Mouse (Mus musculus) cerebellum, adult 2 months (tissue): ENCODE data around the gene Actn1. TPM values are rescaled to one million over a fixed set of nuclear protein-coding genes. Genes with fewer than 3 reads are reported as not detected.
A peak's percentile ranks its signal among the peaks of the same experiment; 100 is the strongest.

ENCODE experiments used
- DNase-seq, 2 experiments: peaks; one replicate each; pipeline ENCODE4 v3.0.0; 2021
- H3K27ac ChIP-seq: fragments of 200-500 bp; 2 replicates; pipeline ENCODE4 v1.5.1; 2012; ENCODE audit warnings: low read length, control low read depth, inconsistent platforms; ENCODE audit not compliant: insufficient read depth
- H3K27me3 ChIP-seq: fragments of 200-500 bp; 2 replicates; pipeline ENCODE4 v1.6.1; 2012; ENCODE audit warnings: inconsistent platforms, mild to moderate bottlenecking, low read length, moderate library complexity; ENCODE audit not compliant: control insufficient read depth, insufficient read depth
- H3K4me1 ChIP-seq: fragments of 200-500 bp; 2 replicates; pipeline ENCODE4 v1.6.1; 2011; ENCODE audit warnings: low read length; ENCODE audit not compliant: control insufficient read depth, insufficient read depth
- H3K4me3 ChIP-seq: fragments of 200-500 bp; replicated peaks from 2 replicates; pipeline ENCODE3; 2011; ENCODE audit warnings: mild to moderate bottlenecking, low read depth, low read length, control low read depth; ENCODE audit not compliant: insufficient read depth
- CTCF ChIP-seq: fragments of 200-500 bp; IDR thresholded peaks from 2 replicates; pipeline ENCODE4 v1.5.1; 2011; ENCODE audit warnings: low read depth, mild to moderate bottlenecking, control low read depth, low read length, moderate library complexity, borderline replicate concordance; ENCODE audit not compliant: insufficient read depth
- POLR2A ChIP-seq: fragments of 200-500 bp; IDR thresholded peaks from 2 replicates; pipeline ENCODE4 v1.6.1; 2011; ENCODE audit warnings: low read length, control low read depth, borderline replicate concordance; ENCODE audit not compliant: insufficient read depth
- WGBS: fragments of 180-500 bp; shearing (Covaris S2); methylation state at CpG from one replicate; pipeline ENCODE4 v1.1.7; 2018; 5-methylcytosine and 5-hydroxymethylcytosine counted together
- polyA plus RNA-seq: library from polyadenylated mRNA; depleted of rRNA; stranded (reverse); fragments of >200 nt; gene quantifications from 2 replicates; pipeline ENCODE4 v1.2.3, GENCODE M21; 2012; rRNA removed

Actn1 gene
- polyA plus RNA-seq, result 30.0 and 35.4 TPM in 2 replicates

GRCm38 (mm10) chr12:80260056-80260743, at the start of gene Actn1:
TSS of gene Actn1 (minus strand) at chr12:80260371.
- H3K27me3 ChIP-seq, result no peaks in the 10 kb centered on the region
- peak within 1 kb of the TSS; percentile 27; the same call in 1 of the 2 replicates for H3K27ac ChIP-seq
- TF ChIP-seq CTCF (no peak), POLR2A (peak; percentile 43; the same call in 1 of the 2 replicates)
- peak within 1 kb of the TSS; percentile 96 for H3K4me3 ChIP-seq
- under 1% methylated on average over 55 of the region's 55 CpGs for WGBS
- H3K4me1 ChIP-seq, result no peaks in the 10 kb centered on the region
- peak; percentile 91 to 95 for DNase-seq

GRCm38 (mm10) chr12:80307556-80307955, 47.4 kb upstream of the Actn1 start:
- H3K27ac ChIP-seq, result no peak overlapping the region
- no peak overlapping the region for H3K4me3 ChIP-seq
- DNase-seq, result no peak
- WGBS, result 84% methylated on average over 3 of the region's 3 CpGs
- H3K4me1 ChIP-seq, result no peaks in the 10 kb centered on the region
- no peaks in the 10 kb centered on the region for H3K27me3 ChIP-seq
- TF ChIP-seq POLR2A (no peak), CTCF (no peak)

GRCm38 (mm10) chr12:80304518-80304917, 44.3 kb upstream of the Actn1 start:
- DNase-seq, result no peak
- TF ChIP-seq POLR2A (no peak), CTCF (no peak)
- H3K27me3 ChIP-seq, result no peaks in the 10 kb centered on the region
- WGBS, result 87% methylated on average over 3 of the region's 3 CpGs
- H3K27ac ChIP-seq, result no peak overlapping the region
- no peaks in the 10 kb centered on the region for H3K4me1 ChIP-seq
- no peak overlapping the region for H3K4me3 ChIP-seq

- DNase-seq, result no peak
- Histone ChIP-seq H3K27me3 (no peaks in the 10 kb centered on the region), H3K4me3 (no peak overlapping the region), H3K4me1 (no peaks in the 10 kb centered on the region), H3K27ac (no peak overlapping the region)
- TF ChIP-seq CTCF, result no peak
- no peak for TF ChIP-seq POLR2A
- WGBS, result 59% methylated on average over 9 of the region's 9 CpGs
These were observed 40.8 kb upstream of the Actn1 start for GRCm38 (mm10) chr12:80300833-80301456.

GRCm38 (mm10) chr12:80298714-80299113, 38.5 kb upstream of the Actn1 start:
- Histone ChIP-seq H3K4me1 (no peaks in the 10 kb centered on the region), H3K4me3 (no peak overlapping the region), H3K27ac (no peak overlapping the region), H3K27me3 (no peaks in the 10 kb centered on the region)
- TF ChIP-seq POLR2A (no peak), CTCF (no peak)
- 82% methylated on average over 6 of the region's 6 CpGs for WGBS
- DNase-seq, result no peak

- Histone ChIP-seq H3K27ac (no peak overlapping the region), H3K27me3 (no peaks in the 10 kb centered on the region), H3K4me3 (no peak overlapping the region), H3K4me1 (no peaks in the 10 kb centered on the region; the same call in 1 of the 2 replicates)
- no peak for DNase-seq
- WGBS, result 64% methylated on average over 3 of the region's 3 CpGs
- no peak for TF ChIP-seq CTCF
- TF ChIP-seq POLR2A, result no peak
These were observed 31.8 kb upstream of the Actn1 start for GRCm38 (mm10) chr12:80291895-80292435.

- TF ChIP-seq CTCF, result no peak
- no peak for TF ChIP-seq POLR2A
These were observed 30.8 kb upstream of the Actn1 start for GRCm38 (mm10) chr12:80290964-80291363.

More at GRCm38 (mm10) chr12:80290964-80291363, 30.8 kb upstream of the Actn1 start:
- H3K4me1 ChIP-seq, result no peaks in the 10 kb centered on the region; the same call in 1 of the 2 replicates
- peak in 1 of 2 experiments; percentile 3 for DNase-seq
- H3K27ac ChIP-seq, result no peak overlapping the region
- H3K4me3 ChIP-seq, result no peak overlapping the region
- 14% methylated on average over 8 of the region's 8 CpGs for WGBS
- no peaks in the 10 kb centered on the region for H3K27me3 ChIP-seq
